In the genomic region with DNA sequence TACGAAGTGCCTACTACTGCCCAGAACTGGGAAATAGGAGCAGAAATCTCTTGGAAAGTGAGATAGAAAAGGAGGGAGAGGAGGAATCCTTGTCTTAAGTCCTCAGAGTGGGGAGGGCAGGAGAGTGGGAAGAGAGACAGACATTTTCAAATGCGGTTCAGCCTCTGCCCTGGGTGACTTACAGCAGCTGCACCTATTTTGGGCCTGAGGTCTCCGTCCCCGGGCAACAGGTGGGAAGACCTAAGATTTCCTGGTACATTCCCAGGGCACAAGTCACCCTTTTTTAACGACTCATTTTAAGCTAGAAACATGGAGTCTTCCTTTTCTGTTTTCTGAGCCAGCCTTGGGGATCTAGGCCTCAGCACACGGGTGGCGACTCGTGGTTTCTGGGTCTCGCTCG, we compare ENCODE assay signal across 23 mouse cellular contexts. TPM values are rescaled to one million over a fixed set of nuclear protein-coding genes. Genes with fewer than 3 reads are reported as not detected.
"Had no signal": no experiment of that assay in that cellular context is flagged by ENCODE, and none has a peak within 500 bp of the region (broad histone marks: within the 10 kb centered on the region; RNA-seq: fewer than 3 reads in every experiment).

No protein-coding gene starts in this region.

- H3K4me1 ChIP-seq: liver, embryonic 15.5 days; lung, embryonic 15.5 days; megakaryocyte, embryonic 14.5 days; neural tube, embryonic 15.5 days had no signal

- H3K27me3 ChIP-seq: liver, embryonic 15.5 days; lung, embryonic 15.5 days; neural tube, embryonic 13.5 days; neural tube, embryonic 15.5 days had no signal

- H3K4me2 ChIP-seq: liver, embryonic 15.5 days; lung, embryonic 15.5 days; midbrain, embryonic 12.5 days; neural tube, embryonic 13.5 days; neural tube, embryonic 15.5 days had no signal

- H3K4me3 ChIP-seq: liver, embryonic 15.5 days; lung, embryonic 15.5 days; megakaryocyte, embryonic 14.5 days; midbrain, embryonic 12.5 days; neural tube, embryonic 13.5 days; neural tube, embryonic 15.5 days had no signal

- H3K27ac ChIP-seq: liver, embryonic 15.5 days; lung, embryonic 15.5 days; macrophage; midbrain, embryonic 12.5 days; neural tube, embryonic 13.5 days; neural tube, embryonic 15.5 days had no signal

- H3K9ac ChIP-seq: liver, embryonic 15.5 days; liver, postnatal 0 days; lung, embryonic 15.5 days; midbrain, embryonic 12.5 days; neural tube, embryonic 13.5 days; neural tube, embryonic 15.5 days had no signal

- DNase-seq: liver, postnatal 0 days; lung, adult 2 months; lung, postnatal 14 days; lung, postnatal 36 days; midbrain, embryonic 14.5 days; right cerebral cortex, adult 18-20 months; right cerebral cortex, postnatal 25 days; right cerebral cortex, postnatal 4 days; spleen, adult 18-20 months; thymus, adult 18-20 months; thymus, postnatal 14 days; thymus, postnatal 36 days had no signal

- H3K9me3 ChIP-seq: liver, embryonic 15.5 days; lung, embryonic 15.5 days; megakaryocyte, embryonic 14.5 days; midbrain, embryonic 12.5 days; neural tube, embryonic 13.5 days; neural tube, embryonic 15.5 days had no signal

- ATAC-seq: liver, postnatal 0 days; lung, postnatal 0 days; midbrain, embryonic 16.5 days had no signal

- H3K36me3 ChIP-seq: liver, embryonic 15.5 days; lung, embryonic 15.5 days; midbrain, embryonic 12.5 days; neural tube, embryonic 13.5 days; neural tube, embryonic 15.5 days had no signal

RNA-seq across cellular contexts. Expression of a gene that starts 28.9 kb away (rescaled TPM):
- total RNA-seq: megakaryocyte progenitor cell, adult 5-6 weeks; monocyte, adult 5-6 weeks had no signal
